Mouse (Mus musculus) olfactory bulb, adult 2 months (tissue): ENCODE data around the gene Smarcal1. TPM values are rescaled to one million over a fixed set of nuclear protein-coding genes. Genes with fewer than 3 reads are reported as not detected.

ENCODE experiments used
- H3K27ac ChIP-seq: fragments of 200-500 bp; 2 replicates; pipeline ENCODE4 v1.5.1; 2012; ENCODE audit warnings: low read depth, low read length; ENCODE audit not compliant: insufficient read depth
- H3K4me1 ChIP-seq: fragments of 200-500 bp; 2 replicates; pipeline ENCODE4 v1.6.1; 2012; ENCODE audit warnings: low read length; ENCODE audit not compliant: control insufficient read depth, insufficient read depth
- H3K4me3 ChIP-seq: fragments of 200-500 bp; 2 replicates; pipeline ENCODE4 v1.5.1; 2012; ENCODE audit warnings: mild to moderate bottlenecking, low read depth, low read length, moderate library complexity; ENCODE audit not compliant: insufficient read depth
- CTCF ChIP-seq: fragments of 200-500 bp; IDR thresholded peaks from 2 replicates; pipeline ENCODE4 v1.5.1; 2012; ENCODE audit warnings: low read depth, mild to moderate bottlenecking, low read length, moderate library complexity; ENCODE audit not compliant: insufficient read depth
- POLR2A ChIP-seq: fragments of 200-500 bp; IDR thresholded peaks from 2 replicates; pipeline ENCODE4 v1.6.1; 2012; ENCODE audit warnings: mild to moderate bottlenecking, low read depth, low read length, moderate library complexity; ENCODE audit not compliant: insufficient read depth
- whole genome bisulfite sequencing: fragments of 180-500 bp; shearing (Covaris S2); methylation state at CpG from one replicate; pipeline ENCODE4 v1.1.7; 2018; 5-methylcytosine and 5-hydroxymethylcytosine counted together
- polyA plus RNA-seq: library from polyadenylated mRNA; stranded (reverse); fragments of >200 nt; gene quantifications from 2 replicates; pipeline ENCODE4 v1.2.4, GENCODE M21; 2012; ENCODE audit warnings: low replicate concordance; ENCODE audit not compliant: missing spikeins, insufficient read depth, insufficient read length

The Smarcal1 gene
- polyA plus RNA-seq, 1 experiment: not detected

- WGBS: 54% methylated on average over 4 of the region's 4 CpGs
- no peak overlapping the region for H3K4me3 ChIP-seq
- no peak for TF ChIP-seq CTCF
- TF ChIP-seq POLR2A: no peak
- no peak overlapping the region for H3K27ac ChIP-seq
- no peaks in the 10 kb centered on the region for H3K4me1 ChIP-seq
These were observed 855 bp downstream of the Smarcal1 start for GRCm38 (mm10) chr1:72583906-72584305.

DNA sequence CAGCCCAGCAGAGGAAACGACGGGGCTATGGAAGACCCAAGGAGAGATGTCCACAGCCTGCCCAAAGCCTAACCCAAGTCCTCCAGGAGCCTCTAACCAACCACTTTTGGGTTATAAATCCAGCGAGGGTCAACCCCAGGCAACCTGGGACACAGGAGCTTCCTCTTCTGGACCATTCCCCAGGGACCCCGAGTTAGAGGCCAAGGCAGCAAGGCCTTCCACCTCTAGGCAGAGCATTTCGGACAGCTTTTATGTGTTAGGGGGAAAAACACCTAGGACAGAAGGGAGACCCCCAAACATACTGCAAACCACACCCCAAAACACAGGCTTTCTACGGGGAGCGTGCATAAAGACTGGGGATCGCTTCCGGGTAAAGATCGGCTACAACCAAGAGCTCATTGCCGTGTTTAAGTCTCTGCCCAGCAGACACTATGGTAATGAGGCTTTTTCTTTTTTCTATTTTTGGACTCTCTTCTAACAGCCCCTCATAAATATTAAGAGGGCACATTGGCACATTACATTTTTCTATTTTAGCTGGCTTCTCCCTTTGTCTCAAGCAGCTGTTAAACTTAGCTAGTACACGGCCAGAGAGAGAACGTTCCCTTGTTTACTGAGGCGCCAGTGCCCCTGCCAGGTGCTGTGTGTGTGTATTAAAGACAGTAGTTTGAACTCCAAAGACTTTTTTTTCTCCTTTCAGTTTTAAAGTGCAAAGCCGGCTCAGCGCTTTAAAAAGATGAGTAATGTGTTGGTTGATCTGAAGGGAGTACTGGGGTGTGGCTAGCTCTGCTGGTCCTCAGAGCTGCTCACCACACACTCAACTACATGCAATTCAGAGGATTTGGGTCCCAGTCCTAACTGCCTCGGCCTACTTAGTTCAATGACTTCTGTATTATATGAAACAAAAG lies 3.2 kb downstream of the Smarcal1 start:
- Histone ChIP-seq H3K27ac (no peak overlapping the region), H3K4me1 (no peaks in the 10 kb centered on the region; the same call in 1 of the 2 replicates), H3K4me3 (no peak overlapping the region)
- TF ChIP-seq POLR2A (no peak), CTCF (no peak)
- WGBS: 57% methylated on average over 17 of the region's 17 CpGs

DNA sequence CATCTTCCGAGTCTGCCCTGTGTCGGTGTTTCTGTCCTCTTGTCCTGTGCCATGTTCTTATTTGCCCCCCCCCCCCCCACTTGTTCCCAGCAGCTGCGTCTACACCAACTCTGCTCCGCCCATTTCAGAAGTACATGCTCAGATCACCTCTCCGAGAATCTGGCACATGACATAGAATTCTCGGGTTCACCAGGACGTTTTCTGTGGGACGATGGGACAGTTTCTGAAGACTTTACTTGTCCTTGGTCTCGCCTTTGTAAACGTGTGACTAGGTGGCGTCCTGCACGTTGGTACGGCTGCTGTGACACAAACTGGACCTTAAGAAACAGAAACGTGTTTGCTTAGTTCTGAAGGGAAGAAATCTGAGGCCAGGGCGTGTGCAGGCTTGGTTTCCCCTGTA lies 4.5 kb downstream of the Smarcal1 start:
- H3K27ac ChIP-seq: no peak overlapping the region
- TF ChIP-seq CTCF (no peak), POLR2A (no peak)
- 89% methylated on average over 15 of the region's 15 CpGs for WGBS

DNA sequence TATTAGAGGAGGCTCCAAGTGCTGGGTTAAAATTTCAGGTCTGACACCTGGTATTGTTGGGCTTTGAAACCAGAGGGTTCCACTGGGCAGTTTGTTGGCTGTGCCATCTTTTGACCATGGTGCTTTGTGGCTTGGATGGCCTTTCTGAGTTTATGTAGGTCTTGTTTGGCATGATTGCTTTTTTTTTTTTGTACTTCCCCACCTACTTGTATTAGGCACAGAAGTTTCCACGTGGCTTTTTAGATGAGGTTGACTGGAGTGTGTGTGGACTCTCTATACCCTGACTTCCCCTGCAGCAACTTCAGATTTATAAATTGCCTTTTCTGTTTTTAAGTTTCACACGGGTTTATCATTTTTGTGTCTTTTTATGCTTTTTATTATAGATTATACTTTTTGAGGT lies 5.7 kb downstream of the Smarcal1 start:
- 83% methylated on average over 2 of the region's 2 CpGs for WGBS
- Histone ChIP-seq H3K27ac (no peak overlapping the region), H3K4me1 (peaks cover 8% of the 10 kb centered on the region), H3K4me3 (no peak overlapping the region)
- no peak for TF ChIP-seq POLR2A
- no peak for TF ChIP-seq CTCF

More for the DNA sequence above, 4.5 kb downstream of the Smarcal1 start:
- Histone ChIP-seq H3K4me3 (no peak overlapping the region), H3K4me1 (no peaks in the 10 kb centered on the region; the same call in 1 of the 2 replicates)

GRCm38 (mm10) chr1:72590636-72591035 lies 7.6 kb downstream of the Smarcal1 start:
- Histone ChIP-seq H3K4me1 (peaks cover 8% of the 10 kb centered on the region), H3K4me3 (no peak overlapping the region), H3K27ac (no peak overlapping the region)
- TF ChIP-seq CTCF: no peak
- TF ChIP-seq POLR2A: no peak
- WGBS: 39% methylated on average over 4 of the region's 4 CpGs

- 94% methylated on average over 3 of the region's 3 CpGs for WGBS
- no peak for TF ChIP-seq CTCF
- TF ChIP-seq POLR2A: no peak
- H3K4me3 ChIP-seq: no peak overlapping the region
- peaks cover 12% of the 10 kb centered on the region for H3K4me1 ChIP-seq
- H3K27ac ChIP-seq: no peak overlapping the region
These were observed 9.3 kb downstream of the Smarcal1 start for GRCm38 (mm10) chr1:72592350-72592749.

DNA sequence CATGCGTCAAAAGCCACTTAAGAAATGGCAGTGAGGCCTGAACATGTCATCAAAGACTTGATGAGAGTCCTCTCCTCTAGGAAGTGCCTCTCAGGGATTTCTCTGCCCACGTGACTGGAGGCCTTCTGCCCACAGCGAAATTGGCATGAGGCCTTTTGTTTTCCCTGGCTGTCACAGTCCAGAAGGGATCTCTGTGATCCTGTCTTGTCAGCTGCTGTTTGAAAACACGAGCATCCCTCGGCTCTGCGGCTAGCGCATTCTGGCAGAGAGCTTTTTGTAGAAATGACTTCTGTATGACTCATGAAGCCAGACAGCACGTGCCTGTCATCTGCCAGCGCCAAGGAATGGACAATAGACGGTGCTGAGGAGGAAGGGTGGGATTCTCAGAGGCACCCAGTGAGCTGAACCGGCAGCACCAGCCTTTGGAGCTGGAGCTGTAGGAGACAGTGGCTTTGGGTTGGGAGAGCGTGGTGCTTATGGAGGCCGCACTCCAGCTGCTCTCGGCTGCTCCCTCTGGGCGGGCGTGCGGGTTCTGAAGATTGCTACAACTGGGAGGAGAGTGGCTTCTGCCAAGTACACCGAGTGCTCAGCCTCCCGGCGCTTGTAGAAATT lies 10.4 kb downstream of the Smarcal1 start:
- H3K27ac ChIP-seq: peak overlapping the region; percentile 29
- TF ChIP-seq CTCF (no peak), POLR2A (no peak)
- WGBS: 33% methylated on average over 20 of the region's 20 CpGs

DNA sequence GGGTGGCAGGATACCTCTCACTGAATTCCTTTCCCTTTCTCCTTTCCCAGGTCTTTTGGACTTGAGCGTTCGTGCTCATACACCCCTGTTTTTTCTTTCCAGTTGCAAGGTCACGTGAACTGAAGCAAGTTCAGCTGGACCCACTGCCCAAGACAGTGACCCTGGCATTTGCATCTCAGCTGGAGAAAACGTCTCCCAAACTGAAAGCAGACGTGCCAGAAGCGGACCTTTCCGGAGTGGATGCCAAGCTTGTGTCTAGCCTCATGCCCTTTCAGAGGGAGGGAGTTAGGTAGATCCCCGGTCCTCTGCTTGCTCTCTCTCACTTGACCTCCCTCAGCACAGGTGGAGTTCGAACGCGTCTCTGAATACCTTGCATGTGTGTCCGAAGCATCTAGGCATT lies 12.6 kb downstream of the Smarcal1 start:
- TF ChIP-seq CTCF (no peak), POLR2A (no peak)

More for the DNA sequence above, 10.4 kb downstream of the Smarcal1 start:
- Histone ChIP-seq H3K4me3 (no peak overlapping the region), H3K4me1 (peaks cover 16% of the 10 kb centered on the region)

DNA sequence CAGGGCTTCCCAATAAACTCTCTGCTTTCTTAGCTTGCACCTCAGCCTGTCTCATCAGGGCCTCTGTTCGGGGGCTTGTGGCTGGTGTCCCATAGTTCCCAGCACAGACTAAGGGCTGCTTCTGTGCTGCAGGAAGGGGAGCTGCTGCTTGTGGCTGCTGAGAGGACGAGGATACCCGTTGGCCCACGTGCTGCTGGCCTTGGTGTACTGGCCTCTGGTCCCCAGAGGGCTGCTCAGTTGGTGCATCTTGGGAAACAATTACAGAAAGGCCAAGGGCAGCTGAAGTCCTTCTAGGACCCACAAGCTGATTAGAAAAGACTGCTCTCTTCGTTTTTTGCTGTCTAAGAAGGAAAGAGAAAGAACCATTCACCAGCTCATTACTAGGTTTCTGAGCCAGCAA lies 13.2 kb downstream of the Smarcal1 start:
- 47% methylated on average over 5 of the region's 5 CpGs for WGBS
- peaks cover 28% of the 10 kb centered on the region for H3K4me1 ChIP-seq
- TF ChIP-seq POLR2A (no peak), CTCF (no peak)
- H3K27ac ChIP-seq: no peak overlapping the region
- no peak overlapping the region for H3K4me3 ChIP-seq

More for the DNA sequence above, 12.6 kb downstream of the Smarcal1 start:
- Histone ChIP-seq H3K27ac (no peak overlapping the region), H3K4me1 (peaks cover 28% of the 10 kb centered on the region), H3K4me3 (no peak overlapping the region)
- 92% methylated on average over 12 of the region's 12 CpGs for WGBS
